Comparison of ENCODE assay signal across 22 mouse cellular contexts in the genomic region with DNA sequence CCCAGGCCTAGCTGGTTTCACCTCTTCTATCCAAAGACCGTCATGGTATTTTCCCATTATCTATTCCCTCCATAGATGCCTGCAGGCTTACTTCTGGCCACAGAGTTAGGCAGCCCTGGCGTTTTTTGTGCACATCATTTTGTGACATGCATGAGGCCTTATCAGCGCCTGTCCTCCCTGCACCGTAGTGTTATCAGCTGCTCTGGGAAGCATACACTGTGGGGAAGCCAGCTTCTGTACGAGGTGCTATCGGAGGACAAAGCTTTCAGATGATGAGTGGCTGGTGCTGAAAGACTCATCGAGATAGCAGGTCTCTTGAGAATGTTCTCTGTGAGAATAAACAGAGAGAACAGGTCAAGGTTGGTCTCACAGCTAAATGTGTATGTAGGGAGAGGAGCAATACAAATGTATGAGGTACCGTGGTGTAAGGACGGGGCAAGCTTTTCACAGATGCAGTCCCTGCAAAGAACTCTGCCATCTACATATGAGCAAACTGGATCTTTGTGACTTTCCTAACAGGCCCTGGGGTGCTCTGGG.
DNase-seq lines count a peak whose midpoint lies in the region; ATAC-seq lines count a peak whose summit lies in the region.
"Had no signal": no experiment of that assay in that cellular context is flagged by ENCODE, and none has a peak within 500 bp of the region (broad histone marks: within the 10 kb centered on the region; RNA-seq: fewer than 3 reads in every experiment).

No protein-coding gene starts in this region.

- H3K36me3 ChIP-seq in heart, embryonic 12.5 days, result no peaks in the 10 kb centered on the region
- H3K36me3 ChIP-seq in heart, embryonic 16.5 days (ENCODE audit: control insufficient read depth, insufficient read depth), result no peaks in the 10 kb centered on the region
- H3K36me3 ChIP-seq in liver, embryonic 13.5 days, result no peaks in the 10 kb centered on the region
- H3K36me3 ChIP-seq: embryonic facial prominence, embryonic 13.5 days; forebrain, embryonic 12.5 days; G1E; hindbrain, embryonic 10.5 days; intestine, embryonic 15.5 days had no signal

- H3K27ac ChIP-seq in heart, embryonic 12.5 days (ENCODE audit: poor library complexity, severe bottlenecking), result no peak overlapping the region
- H3K27ac ChIP-seq in heart, embryonic 16.5 days (ENCODE audit: low read length), result peak overlapping the region; percentile 7; the same call in 1 of the 2 replicates
- no peak overlapping the region for H3K27ac ChIP-seq in liver, embryonic 13.5 days
- H3K27ac ChIP-seq: embryonic facial prominence, embryonic 13.5 days; forebrain, embryonic 12.5 days; hindbrain, embryonic 10.5 days; hindbrain, embryonic 14.5 days; intestine, embryonic 15.5 days had no signal

- WGBS in heart, embryonic 12.5 days, result 9% methylated on average over 9 of the region's 9 CpGs
- 24% methylated on average over 9 of the region's 9 CpGs for WGBS in heart, embryonic 16.5 days
- WGBS in liver, embryonic 13.5 days (ENCODE audit: insufficient replicate concordance), result 30% methylated on average over 9 of the region's 9 CpGs

- no peak overlapping the region for H3K9ac ChIP-seq in heart, embryonic 12.5 days
- H3K9ac ChIP-seq in heart, embryonic 16.5 days (ENCODE audit: low read length), result no peak overlapping the region
- H3K9ac ChIP-seq in liver, embryonic 13.5 days, result no peak overlapping the region
- H3K9ac ChIP-seq: embryonic facial prominence, embryonic 13.5 days; forebrain, embryonic 12.5 days; hindbrain, embryonic 14.5 days; intestine, embryonic 15.5 days had no signal

- H3K4me3 ChIP-seq in heart, embryonic 12.5 days, result no peak overlapping the region
- no peak overlapping the region for H3K4me3 ChIP-seq in heart, embryonic 16.5 days (ENCODE audit: low read length)
- no peak overlapping the region for H3K4me3 ChIP-seq in liver, embryonic 13.5 days (replicated peaks)
- H3K4me3 ChIP-seq: embryonic facial prominence, embryonic 13.5 days; forebrain, embryonic 12.5 days; hindbrain, embryonic 10.5 days; intestine, embryonic 15.5 days had no signal

- H3K4me1 ChIP-seq in heart, embryonic 12.5 days (replicated peaks), result peaks cover 13% of the 10 kb centered on the region
- peaks cover 11% of the 10 kb centered on the region for H3K4me1 ChIP-seq in heart, embryonic 16.5 days (ENCODE audit: control insufficient read depth, insufficient read depth, low read length)
- H3K4me1 ChIP-seq in liver, embryonic 13.5 days (replicated peaks), result no peaks in the 10 kb centered on the region
- H3K4me1 ChIP-seq: embryonic facial prominence, embryonic 13.5 days; hindbrain, embryonic 10.5 days; intestine, embryonic 15.5 days had no signal

- H3K4me2 ChIP-seq in heart, embryonic 12.5 days, result peak overlapping the region; percentile 10; the same call in 1 of the 2 replicates
- no peak overlapping the region for H3K4me2 ChIP-seq in heart, embryonic 16.5 days (ENCODE audit: low read depth, low read length)
- H3K4me2 ChIP-seq in liver, embryonic 13.5 days, result no peak overlapping the region
- H3K4me2 ChIP-seq: embryonic facial prominence, embryonic 13.5 days; forebrain, embryonic 12.5 days; hindbrain, embryonic 14.5 days; intestine, embryonic 15.5 days had no signal

- DNase-seq in embryo, embryonic 10 days (ENCODE audit: low spot score), result peak; percentile 6
- DNase-seq in embryo, embryonic 9.5 days (ENCODE audit: extremely low spot score), result no peak
- DNase-seq in heart, adult 9 months (ENCODE audit: low spot score in 2 of 2), result no peak
- no peak for DNase-seq in heart, postnatal 14 days
- DNase-seq in liver, embryonic 13.5 days, result no peak
- DNase-seq: adrenal gland, adult 8-10 months; adrenal gland, postnatal 36 days; B cell, adult 2 months; cerebellum, adult 2 months; cerebellum, postnatal 10 days; gastrocnemius, postnatal 10 days; kidney, adult 18-20 months had no signal

- ATAC-seq in heart, embryonic 12.5 days (ENCODE audit: insufficient number of reproducible peaks, low FRiP score), result peak; percentile 73
- ATAC-seq in heart, embryonic 16.5 days (replicated peaks; ENCODE audit: extremely low read depth, insufficient read depth, low FRiP score), result peak; percentile 83
- ATAC-seq in liver, embryonic 13.5 days (ENCODE audit: low read depth), result 0 out of 2 replicates have a peak, but pooled peaks have one; percentile 31
- ATAC-seq: CD4-positive, CD25-positive, alpha-beta regulatory T cell, adult 4 months; forebrain, embryonic 16.5 days; intestine, embryonic 15.5 days had no signal

- intact Hi-C loops in heart, postnatal 14 days (cut with DNase I), result no loop called here

- peaks cover 7% of the 10 kb centered on the region for H3K27me3 ChIP-seq in heart, embryonic 12.5 days (replicated peaks)
- H3K27me3 ChIP-seq in heart, embryonic 16.5 days (ENCODE audit: control insufficient read depth, insufficient read depth, low read length), result no peaks in the 10 kb centered on the region
- no peaks in the 10 kb centered on the region for H3K27me3 ChIP-seq in liver, embryonic 13.5 days
- H3K27me3 ChIP-seq: embryonic facial prominence, embryonic 13.5 days; intestine, embryonic 15.5 days had no signal

- no peaks in the 10 kb centered on the region for H3K9me3 ChIP-seq in heart, embryonic 12.5 days (replicated peaks)
- H3K9me3 ChIP-seq in heart, embryonic 16.5 days (replicated peaks; ENCODE audit: control insufficient read depth, low read length), result no peaks in the 10 kb centered on the region
- H3K9me3 ChIP-seq in liver, embryonic 13.5 days (replicated peaks), result no peaks in the 10 kb centered on the region
- H3K9me3 ChIP-seq: embryonic facial prominence, embryonic 13.5 days; forebrain, embryonic 12.5 days; hindbrain, embryonic 10.5 days; intestine, embryonic 15.5 days had no signal

Comparison
In these comparisons a context has a peak if more than half of its experiments do, and no peak if none do; other contexts are left out.
1. ATAC-seq: peak in every context shown above with its lines; median percentile 83 in heart, embryonic 16.5 days; 73 in heart, embryonic 12.5 days; 31 in liver, embryonic 13.5 days.